Mouse (Mus musculus) Patski (cell line): ENCODE results near the gene Egfem1. TPM values are rescaled to one million over a fixed set of nuclear protein-coding genes. Genes with fewer than 3 reads are reported as not detected.

Experiments used
- ATAC-seq: fragments of 100-300 bp; one replicate; pipeline ENCODE4 v1.8.0; 2021
- CTCF ChIA-PET: fragments of 350-600 bp; sonication (Branson Sonifier 250); formaldehyde crosslinking; loops from one replicate; lab custom pipeline; 2022; ENCODE audit warnings: inconsistent platforms; lab: Charles Lee
- POLR2A ChIA-PET: fragments of 350-600 bp; sonication (Branson Sonifier 250); formaldehyde crosslinking; loops from one replicate; lab custom pipeline; 2022; ENCODE audit warnings: antibody characterized with exemption, inconsistent platforms; lab: Charles Lee
- DNase-seq: peaks from one replicate; pipeline ENCODE4 v3.0.0-alpha.2; 2011; ENCODE audit warnings: low read depth, low spot score
- H3K27me3 ChIP-seq: fragments of 371-371 bp; one replicate; pipeline ENCODE4 v1.5.1; 2021
- CTCF ChIP-seq: fragments of 100-300 bp; IDR thresholded peaks from one replicate; pipeline ENCODE4 v1.5.1; 2021
- in situ Hi-C: fragments of 300-500 bp; cut with MboI; formaldehyde crosslinking; loops from 3 replicates; pipeline ENCODE4 v1.11.1; 2018; ENCODE audit warnings: low pct_unique_long_range_greater_than_20kb, mixed read lengths
- polyA plus RNA-seq: library from polyadenylated mRNA; unstranded; gene quantifications from one replicate; pipeline ENCODE4 v1.2.3, GENCODE M21; 2021

The Egfem1 gene
- polyA plus RNA-seq, 1 experiment from 2014 or later, result not detected

DNA sequence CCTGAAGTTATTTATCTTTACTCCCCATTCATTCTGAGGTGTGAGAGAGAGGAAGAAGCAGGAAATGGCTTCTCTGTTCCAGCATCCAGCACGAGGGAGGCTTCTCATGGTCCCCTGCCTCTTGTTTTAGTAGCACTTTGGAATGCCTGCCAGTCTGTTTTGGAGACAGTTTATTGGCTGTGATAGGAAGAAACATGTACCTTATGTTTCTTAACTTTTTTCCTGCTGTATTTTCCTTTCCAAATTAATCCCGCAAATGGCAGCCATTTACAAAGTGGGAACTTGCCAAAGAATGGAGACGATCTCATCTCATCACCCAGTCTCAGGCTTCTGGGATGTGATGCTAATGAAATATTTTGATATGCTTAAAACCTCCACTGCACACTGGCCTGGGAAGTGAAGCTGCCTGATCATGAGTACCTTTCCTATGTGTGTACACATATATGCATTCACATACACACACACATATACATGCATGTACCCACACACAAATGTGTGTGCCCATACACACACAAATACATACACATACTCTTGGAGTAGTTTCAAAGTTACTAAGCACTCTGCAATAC, 260.5 kb downstream of the Egfem1 start:
- no peak for ATAC-seq
- in situ Hi-C loops, result no loop called here

DNA sequence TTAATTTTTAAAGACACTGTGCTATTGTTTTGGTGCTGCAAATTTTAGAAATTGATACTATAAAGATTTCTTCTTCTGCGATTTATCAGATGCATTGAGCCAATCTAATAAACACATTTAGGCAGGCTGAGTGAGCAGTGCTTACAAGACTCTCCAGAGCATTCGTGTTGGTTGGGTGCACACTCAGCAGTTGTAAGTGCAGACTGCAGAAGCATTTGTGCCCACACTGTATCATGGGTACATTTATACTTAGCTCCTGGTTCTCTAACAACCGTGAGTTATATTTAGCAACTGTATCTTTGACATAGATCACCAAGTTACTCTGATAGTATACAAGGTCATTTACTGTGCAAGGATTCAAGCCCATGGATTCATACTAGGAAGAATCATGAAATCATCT, 264.0 kb downstream of the Egfem1 start:
- POLR2A ChIA-PET, result no interaction called here
- CTCF ChIA-PET, result interaction anchor here (1.0 kb wide), 1 partner anchor 53 kb away, joined by 3 read pairs; no protein-coding TSS in a partner anchor
- in situ Hi-C loops, result no loop called here
- no peak for TF ChIP-seq CTCF
- ATAC-seq (no peak), DNase-seq (no peak)
- peaks cover 35% of the 10 kb centered on the region for H3K27me3 ChIP-seq

More for the DNA sequence above, 260.5 kb downstream of the Egfem1 start:
- CTCF ChIA-PET, result no interaction called here
- peaks cover 16% of the 10 kb centered on the region for H3K27me3 ChIP-seq
- DNase-seq, result no peak
- TF ChIP-seq CTCF, result no peak
- POLR2A ChIA-PET, result no interaction called here

DNA sequence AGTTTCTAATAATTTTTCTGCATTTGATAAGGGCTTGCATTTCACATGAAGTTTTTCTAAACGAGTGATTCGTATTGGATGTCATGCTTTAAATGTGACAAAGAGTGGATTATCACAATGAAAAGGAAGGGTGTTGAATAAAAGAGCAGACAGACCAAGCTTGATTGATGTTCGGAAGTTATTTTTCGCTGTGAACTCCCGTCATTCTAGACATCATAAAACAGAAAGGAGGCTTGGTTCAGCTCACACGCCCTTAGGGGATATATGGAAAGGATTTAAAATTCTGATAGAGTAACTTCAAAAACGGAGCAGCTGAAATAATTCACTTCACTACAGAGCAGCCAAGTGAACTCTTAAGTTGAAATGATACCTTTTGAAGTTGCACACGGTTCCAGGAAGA, 285.1 kb downstream of the Egfem1 start:
- POLR2A ChIA-PET, result no interaction called here
- no peak for TF ChIP-seq CTCF
- no peak for DNase-seq
- CTCF ChIA-PET, result no interaction called here
- peaks cover 22% of the 10 kb centered on the region for H3K27me3 ChIP-seq
- no peak for ATAC-seq
- in situ Hi-C loops, result no loop called here

DNA sequence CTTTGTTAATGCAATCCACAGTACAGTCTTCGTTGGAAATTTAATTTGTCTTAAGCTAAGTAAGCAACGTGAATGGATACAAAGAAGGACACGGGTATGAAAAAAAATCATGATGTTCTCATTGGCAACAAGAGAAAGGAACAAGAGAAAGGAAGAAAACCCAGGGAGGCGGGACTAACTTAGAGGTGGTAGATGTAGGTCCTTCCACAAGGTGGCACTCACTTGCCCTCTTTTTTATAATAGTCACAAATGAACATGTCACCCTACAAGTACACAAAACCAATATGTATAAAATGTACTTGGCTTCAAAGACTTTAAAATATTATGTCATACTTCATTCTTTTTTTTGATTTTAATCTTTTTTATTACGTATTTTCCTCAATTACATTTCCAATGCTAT, 288.7 kb downstream of the Egfem1 start:
- in situ Hi-C loops, result no loop called here
- H3K27me3 ChIP-seq, result peaks cover 30% of the 10 kb centered on the region
- no peak for DNase-seq
- TF ChIP-seq CTCF, result no peak
- ChIA-PET CTCF (interaction anchor here (0.9 kb wide), 1 partner anchor 11 kb away, joined by 3 read pairs; no protein-coding TSS in a partner anchor), POLR2A (no interaction called here)
- no peak for ATAC-seq

DNA sequence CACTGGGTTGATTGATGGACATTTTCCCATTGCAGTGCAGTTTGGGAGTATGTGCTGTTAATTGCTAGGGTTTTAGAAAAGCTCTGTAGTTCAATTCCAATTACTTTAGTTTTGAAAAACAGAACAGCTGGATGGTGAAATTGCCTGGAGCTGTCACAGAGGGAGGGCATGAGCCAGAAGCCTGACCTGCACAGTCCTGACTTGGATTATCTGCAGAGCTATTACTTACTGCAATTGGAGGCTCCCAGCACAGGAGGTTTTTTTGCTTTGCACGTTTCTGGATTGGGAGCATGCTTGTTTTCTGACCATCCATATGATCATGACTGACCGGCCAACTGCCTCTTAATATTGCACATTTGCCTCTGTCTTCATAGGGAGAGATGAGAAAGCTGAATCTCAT, 299.4 kb downstream of the Egfem1 start:
- DNase-seq, result no peak
- no peak for TF ChIP-seq CTCF
- in situ Hi-C loops, result no loop called here
- ATAC-seq, result no peak
- CTCF ChIA-PET, result interaction anchor here (0.8 to 1.4 kb wide), 2 partner anchors 10 to 11 kb away, joined by 3 to 4 read pairs; no protein-coding TSS in a partner anchor
- peaks cover 33% of the 10 kb centered on the region for H3K27me3 ChIP-seq
- POLR2A ChIA-PET, result no interaction called here

DNA sequence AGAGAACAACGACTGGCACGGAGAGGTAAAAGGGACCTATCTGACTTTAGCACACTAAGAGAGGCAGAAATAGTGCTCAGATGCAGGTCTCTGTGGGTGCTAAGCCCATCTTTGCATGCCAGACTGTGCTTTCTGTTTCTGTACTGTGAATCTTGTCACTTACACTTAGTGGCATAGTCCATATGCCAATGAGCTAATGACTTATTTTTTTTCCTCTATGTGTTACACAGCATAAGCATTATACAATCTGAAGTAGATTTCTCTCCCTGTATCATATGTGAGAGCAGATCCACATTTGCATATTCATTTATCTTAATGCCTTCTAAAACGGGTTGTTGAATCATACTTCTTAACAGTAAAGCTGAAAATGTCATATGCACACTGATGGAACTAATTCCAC, 317.2 kb downstream of the Egfem1 start:
- H3K27me3 ChIP-seq, result peaks cover 45% of the 10 kb centered on the region
- DNase-seq (no peak), ATAC-seq (no peak)
- in situ Hi-C loops, result no loop called here
- TF ChIP-seq CTCF, result no peak
- ChIA-PET POLR2A (no interaction called here), CTCF (interaction anchor here (1.0 to 1.2 kb wide), 2 partner anchors 19 to 53 kb away, joined by 3 read pairs; no protein-coding TSS in a partner anchor)

DNA sequence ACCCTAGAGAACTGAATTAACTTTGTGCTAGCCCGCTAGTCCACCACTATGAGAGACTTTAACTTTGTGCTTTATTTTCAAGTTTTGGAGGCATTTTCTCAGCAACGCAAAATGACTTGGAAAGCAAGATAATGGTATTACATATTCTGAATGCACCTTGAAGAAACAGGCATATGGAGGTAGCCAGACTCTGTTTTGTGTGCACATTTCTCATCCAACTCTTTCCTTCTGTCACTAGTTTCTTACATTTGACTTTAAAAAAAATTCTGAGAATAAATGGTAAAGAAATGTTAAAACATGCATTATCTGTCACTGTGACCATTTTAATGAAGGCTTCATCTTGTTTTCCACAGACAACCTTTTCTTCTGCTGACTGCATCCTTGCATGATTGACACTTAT, 339.8 kb downstream of the Egfem1 start:
- ChIA-PET CTCF (no interaction called here), POLR2A (no interaction called here)
- no peak for ATAC-seq

DNA sequence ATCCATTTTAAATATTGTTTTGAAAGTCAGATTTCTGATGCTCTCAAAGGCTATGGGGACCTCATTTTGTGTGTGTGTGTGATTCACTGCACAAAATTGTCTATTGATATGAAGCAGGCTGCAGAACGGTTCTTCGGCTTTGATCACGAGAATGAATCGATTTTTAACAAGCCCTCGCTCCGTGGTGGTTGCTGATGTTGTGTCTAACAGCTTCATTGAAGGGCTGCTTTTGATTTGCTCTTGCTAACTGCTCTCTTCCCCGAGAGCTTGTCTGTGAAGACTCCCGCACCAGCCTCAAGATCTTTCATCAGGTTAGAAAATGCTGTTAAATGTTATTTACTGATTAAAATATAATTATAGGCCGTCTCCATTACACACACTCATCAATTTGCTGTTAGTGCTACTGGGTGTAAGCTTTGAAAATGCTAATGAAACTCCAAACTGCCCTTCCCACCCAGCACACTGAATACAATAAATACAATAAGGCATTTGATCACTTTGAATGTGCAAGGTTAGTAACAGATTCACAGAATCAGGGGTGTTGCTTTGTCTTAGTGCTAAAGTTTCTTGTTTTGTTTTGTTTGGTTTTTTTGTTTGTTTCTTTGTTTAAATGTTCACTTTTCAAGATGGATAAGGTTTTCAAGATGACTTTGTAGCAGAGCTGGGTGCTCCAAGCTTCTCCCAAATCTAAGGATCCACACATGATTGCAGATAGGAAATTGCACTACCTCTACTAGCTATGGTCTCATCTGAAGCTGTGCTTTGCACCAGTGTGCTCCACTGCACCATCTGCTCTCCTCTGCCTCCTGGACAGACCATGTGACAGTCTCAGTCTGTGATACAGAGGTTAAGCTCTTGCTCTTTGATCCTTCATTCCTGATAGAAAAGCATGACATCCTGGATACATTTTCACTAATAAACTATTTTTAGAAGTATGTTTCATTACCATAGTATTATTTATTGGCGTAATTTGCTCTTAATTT, 350.6 kb downstream of the Egfem1 start:
- ATAC-seq (no peak), DNase-seq (no peak)
- in situ Hi-C loops, result no loop called here
- TF ChIP-seq CTCF, result no peak
- ChIA-PET POLR2A (interaction anchor here (0.6 kb wide), 1 partner anchor 13 kb away, joined by 6 read pairs; no protein-coding TSS in a partner anchor), CTCF (interaction anchor here (3.4 kb wide), 1 partner anchor 9 kb away, joined by 10 read pairs; no protein-coding TSS in a partner anchor)
- peaks cover 24% of the 10 kb centered on the region for H3K27me3 ChIP-seq

More for the DNA sequence above, 339.8 kb downstream of the Egfem1 start:
- no peak for DNase-seq
- H3K27me3 ChIP-seq, result peaks cover 20% of the 10 kb centered on the region
- TF ChIP-seq CTCF, result no peak
- in situ Hi-C loops, result no loop called here

DNA sequence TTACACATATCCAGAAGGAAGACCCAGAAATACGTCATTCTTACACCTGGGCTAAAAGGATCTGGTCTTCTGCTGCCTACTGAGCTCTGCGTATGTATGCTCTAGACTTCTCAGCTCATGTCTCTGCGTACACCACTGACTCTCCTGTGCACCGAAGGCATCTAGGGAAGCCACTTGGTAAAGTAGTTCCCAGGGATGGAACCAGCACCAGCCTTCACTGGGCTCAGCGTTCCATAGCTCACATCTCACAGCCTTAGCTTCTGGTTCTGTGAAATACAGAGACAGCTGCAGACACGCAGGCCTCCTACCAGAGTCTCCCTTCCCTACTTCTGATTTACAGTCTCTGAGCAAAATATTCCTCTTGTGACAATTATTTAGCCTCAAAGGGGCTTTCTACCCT, 361.2 kb downstream of the Egfem1 start:
- in situ Hi-C loops, result no loop called here
- CTCF ChIA-PET, result no interaction called here

DNA sequence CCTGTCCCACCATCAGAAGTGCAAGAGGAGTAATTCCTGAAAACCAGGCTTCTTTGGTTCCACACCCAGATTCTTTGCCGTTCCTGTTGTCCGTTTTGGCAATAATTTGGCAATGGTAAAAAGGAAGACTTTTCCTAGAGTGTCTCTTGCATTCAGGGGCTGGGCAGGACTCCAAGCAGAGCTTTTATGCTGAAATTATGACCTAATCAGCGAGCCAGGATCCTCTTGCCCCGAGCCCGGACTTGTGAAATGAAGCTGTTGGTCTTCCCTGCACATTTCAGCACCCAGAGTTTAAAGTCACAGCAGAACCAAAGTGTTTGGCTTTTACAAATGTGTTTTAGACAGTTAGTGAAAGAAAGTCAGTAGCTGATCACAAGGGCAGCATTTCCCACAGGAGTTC, 362.8 kb downstream of the Egfem1 start:
- H3K27me3 ChIP-seq, result peaks cover 35% of the 10 kb centered on the region
- no peak for DNase-seq
- CTCF ChIA-PET, result no interaction called here
- ATAC-seq, result no peak
- POLR2A ChIA-PET, result no interaction called here
- no peak for TF ChIP-seq CTCF
- in situ Hi-C loops, result no loop called here

More for the DNA sequence above, 361.2 kb downstream of the Egfem1 start:
- DNase-seq (no peak), ATAC-seq (no peak)
- H3K27me3 ChIP-seq, result peaks cover 36% of the 10 kb centered on the region
- no peak for TF ChIP-seq CTCF
- POLR2A ChIA-PET, result no interaction called here

DNA sequence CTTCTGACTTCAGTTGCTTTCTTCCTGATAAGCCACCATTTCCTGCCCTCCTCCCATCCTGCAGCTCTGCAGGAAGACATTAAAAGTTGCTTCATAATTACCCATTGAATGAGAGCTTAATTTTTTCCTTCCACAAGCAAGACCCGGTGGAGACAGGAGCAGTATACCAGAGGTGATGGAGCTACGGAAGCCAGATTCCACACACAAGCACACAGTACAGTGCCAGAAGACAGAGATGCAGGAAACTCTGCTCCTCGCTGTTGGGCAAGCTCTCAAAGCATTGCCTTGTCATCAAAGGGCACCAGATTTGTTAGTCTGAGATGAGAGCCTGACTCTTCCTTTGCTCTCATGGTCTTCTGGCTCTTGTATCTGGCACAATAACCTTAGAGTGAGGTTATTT, 364.3 kb downstream of the Egfem1 start:
- POLR2A ChIA-PET, result no interaction called here
- in situ Hi-C loops, result no loop called here
- no peak for TF ChIP-seq CTCF
- peaks cover 25% of the 10 kb centered on the region for H3K27me3 ChIP-seq
- ATAC-seq (no peak), DNase-seq (no peak)
- CTCF ChIA-PET, result no interaction called here
